ENCODE assay signal across 28 mouse cellular contexts in the genomic region with DNA sequence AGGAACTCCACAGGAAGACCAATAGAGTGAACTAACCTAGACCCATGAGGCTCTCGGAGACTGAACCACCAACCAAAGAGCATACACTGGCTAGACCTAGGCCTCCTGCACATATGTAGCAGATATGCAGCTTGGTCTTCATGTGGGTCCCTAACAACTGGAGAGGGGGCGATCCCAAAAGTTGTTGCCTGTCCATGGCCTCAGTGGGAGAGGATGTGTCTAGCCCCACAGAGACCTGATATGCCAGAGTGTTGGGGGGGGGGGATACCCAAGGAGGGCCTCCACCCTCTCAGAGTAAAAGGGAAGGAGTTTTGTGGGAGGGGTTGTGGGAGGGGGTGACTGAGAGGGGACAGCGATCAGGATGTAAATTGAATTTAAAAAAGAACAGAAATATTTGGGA.
"Had no signal": no experiment of that assay in that cellular context is flagged by ENCODE, and none has a peak within 500 bp of the region (broad histone marks: within the 10 kb centered on the region; RNA-seq: fewer than 3 reads in every experiment).

No protein-coding gene starts in this region.

- H3K27ac ChIP-seq: embryonic facial prominence, embryonic 10.5 days; embryonic facial prominence, embryonic 12.5 days; embryonic facial prominence, embryonic 13.5 days; embryonic facial prominence, embryonic 15.5 days; forebrain, embryonic 10.5 days; forebrain, embryonic 12.5 days; forebrain, embryonic 13.5 days; forebrain, embryonic 15.5 days; gastrocnemius, adult 2 months; heart, adult 2 months had no signal

- H3K27me3 ChIP-seq: embryonic facial prominence, embryonic 12.5 days; embryonic facial prominence, embryonic 13.5 days; embryonic facial prominence, embryonic 15.5 days; forebrain, embryonic 12.5 days; forebrain, embryonic 13.5 days; forebrain, embryonic 15.5 days had no signal

- DNase-seq: cerebellum, adult 2 months; cerebellum, adult 8-10 months; cerebellum, adult 9-10 months; cerebellum, adult 9-11 months; cerebellum, postnatal 10 days; cerebellum, postnatal 14 days; cerebellum, postnatal 25 days; cerebellum, postnatal 36 days; embryo, embryonic 11 days; forebrain, postnatal 0 days; gastrocnemius, adult 2 months; gastrocnemius, postnatal 10 days; gastrocnemius, postnatal 14 days; gastrocnemius, postnatal 25 days; gastrocnemius, postnatal 36 days; heart, adult 18-20 months; heart, adult 2 months had no signal

- H3K9ac ChIP-seq: embryonic facial prominence, embryonic 12.5 days; embryonic facial prominence, embryonic 13.5 days; embryonic facial prominence, embryonic 15.5 days; forebrain, embryonic 12.5 days; forebrain, embryonic 13.5 days; forebrain, embryonic 15.5 days; forebrain, postnatal 0 days had no signal

- H3K4me2 ChIP-seq: embryonic facial prominence, embryonic 12.5 days; embryonic facial prominence, embryonic 13.5 days; embryonic facial prominence, embryonic 15.5 days; forebrain, embryonic 12.5 days; forebrain, embryonic 13.5 days; forebrain, embryonic 15.5 days had no signal

- H3K9me3 ChIP-seq: embryonic facial prominence, embryonic 10.5 days; embryonic facial prominence, embryonic 12.5 days; embryonic facial prominence, embryonic 13.5 days; embryonic facial prominence, embryonic 15.5 days; forebrain, embryonic 10.5 days; forebrain, embryonic 12.5 days; forebrain, embryonic 13.5 days; forebrain, embryonic 15.5 days had no signal

- H3K4me1 ChIP-seq: embryonic facial prominence, embryonic 10.5 days; embryonic facial prominence, embryonic 12.5 days; embryonic facial prominence, embryonic 13.5 days; embryonic facial prominence, embryonic 15.5 days; forebrain, embryonic 10.5 days; forebrain, embryonic 12.5 days; forebrain, embryonic 13.5 days; forebrain, embryonic 15.5 days had no signal

- ATAC-seq: forebrain, embryonic 13.5 days; forebrain, embryonic 14.5 days; forebrain, embryonic 15.5 days; forebrain, embryonic 16.5 days; forebrain, postnatal 0 days had no signal

- H3K4me3 ChIP-seq: embryonic facial prominence, embryonic 10.5 days; embryonic facial prominence, embryonic 12.5 days; embryonic facial prominence, embryonic 13.5 days; embryonic facial prominence, embryonic 15.5 days; erythroblast, embryonic 14.5 days; forebrain, embryonic 10.5 days; forebrain, embryonic 12.5 days; forebrain, embryonic 13.5 days; forebrain, embryonic 15.5 days; gastrocnemius, adult 2 months; heart, adult 2 months had no signal

- H3K36me3 ChIP-seq: embryonic facial prominence, embryonic 10.5 days; embryonic facial prominence, embryonic 12.5 days; embryonic facial prominence, embryonic 13.5 days; embryonic facial prominence, embryonic 15.5 days; forebrain, embryonic 10.5 days; forebrain, embryonic 12.5 days; forebrain, embryonic 15.5 days had no signal
